Comparison of ENCODE assay signal across 17 mouse cellular contexts in genomic region chr1:137279981-137280380, GRCm38 (mm10).
"Had no signal": no experiment of that assay in that cellular context is flagged by ENCODE, and none has a peak within 500 bp of the region (broad histone marks: within the 10 kb centered on the region; RNA-seq: fewer than 3 reads in every experiment).

No protein-coding gene starts in this region.

- H3K9me3 ChIP-seq: intestine, embryonic 15.5 days; midbrain, embryonic 10.5 days; midbrain, embryonic 13.5 days had no signal

- H3K4me3 ChIP-seq: intestine, embryonic 15.5 days; layer of hippocampus, adult 2 months; left cerebral cortex, adult 2 months; megakaryocyte, embryonic 14.5 days; midbrain, embryonic 10.5 days; midbrain, embryonic 13.5 days; myocyte had no signal

- H3K36me3 ChIP-seq: intestine, embryonic 15.5 days; midbrain, embryonic 10.5 days; midbrain, embryonic 13.5 days had no signal

- H3K9ac ChIP-seq: intestine, embryonic 15.5 days; liver, embryonic 14.5 days; midbrain, embryonic 13.5 days had no signal

- H3K27me3 ChIP-seq: intestine, embryonic 15.5 days; megakaryocyte, embryonic 14.5 days; midbrain, embryonic 13.5 days had no signal

- ATAC-seq: intestine, embryonic 15.5 days; midbrain, embryonic 13.5 days; midbrain, embryonic 16.5 days had no signal

- H3K27ac ChIP-seq: intestine, embryonic 15.5 days; layer of hippocampus, adult 2 months; left cerebral cortex, adult 2 months; liver, embryonic 14.5 days; midbrain, embryonic 10.5 days; midbrain, embryonic 13.5 days had no signal

- H3K4me2 ChIP-seq: intestine, embryonic 15.5 days; midbrain, embryonic 13.5 days had no signal

- H3K4me1 ChIP-seq: intestine, embryonic 15.5 days; megakaryocyte, embryonic 14.5 days; midbrain, embryonic 13.5 days had no signal

- DNase-seq: kidney, adult 11 months; kidney, adult 8-10 months; kidney, postnatal 14 days; layer of hippocampus, adult 9-11 months; lung, adult 2 months; lung, postnatal 14 days; thymus, adult 18-20 months; thymus, postnatal 36 days had no signal
